Mouse (Mus musculus) forebrain, embryonic 12.5 days (tissue): ENCODE results near the gene Catsperz. TPM values are rescaled to one million over a fixed set of nuclear protein-coding genes. Genes with fewer than 3 reads are reported as not detected.

Source experiments
- ATAC-seq: fragments of 200-750 bp; cut with Nextera tagmentation; 2 replicates; pipeline ENCODE4 v1.8.0; 2017; ENCODE audit warnings: moderate TSS enrichment; ENCODE audit not compliant: low FRiP score
- H3K27ac ChIP-seq: fragments of 300-500 bp; sonication (generic); 2 replicates; pipeline ENCODE4 v1.5.1; 2016; ENCODE audit warnings: mild to moderate bottlenecking
- H3K27me3 ChIP-seq: fragments of 300-500 bp; sonication (generic); 2 replicates; pipeline ENCODE4 v1.6.1; 2016; ENCODE audit warnings: mild to moderate bottlenecking
- H3K36me3 ChIP-seq: fragments of 300-500 bp; sonication (generic); replicated peaks from 2 replicates; pipeline ENCODE4 v1.6.1; 2016; ENCODE audit warnings: mild to moderate bottlenecking
- H3K4me1 ChIP-seq: fragments of 300-500 bp; sonication (generic); 2 replicates; pipeline ENCODE4 v1.6.1; 2016
- H3K4me2 ChIP-seq: fragments of 300-500 bp; sonication (generic); 2 replicates; pipeline ENCODE4 v1.6.1; 2016; ENCODE audit warnings: mild to moderate bottlenecking, moderate library complexity
- H3K4me3 ChIP-seq: fragments of 300-500 bp; sonication (generic); replicated peaks from 2 replicates; pipeline ENCODE4 v1.5.1; 2016; ENCODE audit warnings: mild to moderate bottlenecking
- H3K9ac ChIP-seq: fragments of 300-500 bp; sonication (generic); 2 replicates; pipeline ENCODE4 v1.6.1; 2016; ENCODE audit warnings: mild to moderate bottlenecking
- H3K9me3 ChIP-seq: fragments of 300-500 bp; sonication (generic); 2 replicates; pipeline ENCODE4 v1.6.1; 2016
- WGBS: fragments of 180-500 bp; shearing (Covaris S2); methylation state at CpG from one replicate; pipeline ENCODE4 v1.1.7; 2016; 5-methylcytosine and 5-hydroxymethylcytosine counted together
- polyA plus RNA-seq: library from polyadenylated mRNA; unstranded; fragments of >200 nt; fragmentation: Nextera tagmentation; extraction: Ambion mirVana; gene quantifications from 2 replicates; pipeline ENCODE4 v1.2.1, GENCODE M21; 2016

Catsperz gene
- polyA plus RNA-seq, 1 experiment from 2014 or later = 0.27 TPM

- Histone ChIP-seq H3K27me3 (no peaks in the 10 kb centered on the region), H3K4me1 (peaks cover 11% of the 10 kb centered on the region), H3K9me3 (no peaks in the 10 kb centered on the region), H3K36me3 (peaks cover 38% of the 10 kb centered on the region), H3K27ac (no peak overlapping the region), H3K4me2 (no peak overlapping the region), H3K9ac (no peak overlapping the region), H3K4me3 (no peak overlapping the region)
- WGBS = 89% methylated on average over 7 of the region's 7 CpGs
- ATAC-seq = no peak
Measured at GRCm38 (mm10) chr19:6955424-6955823, 30.2 kb upstream of the Catsperz start.

GRCm38 (mm10) chr19:6954046-6954445, 28.9 kb upstream of the Catsperz start:
- ATAC-seq = no peak
- no peak overlapping the region for H3K9ac ChIP-seq
- H3K27me3 ChIP-seq = no peaks in the 10 kb centered on the region
- H3K27ac ChIP-seq = no peak overlapping the region
- WGBS = 54% methylated on average over 9 of the region's 9 CpGs
- H3K4me3 ChIP-seq = no peak overlapping the region
- no peaks in the 10 kb centered on the region for H3K9me3 ChIP-seq
- H3K36me3 ChIP-seq = peaks cover 26% of the 10 kb centered on the region
- H3K4me2 ChIP-seq = no peak overlapping the region
- H3K4me1 ChIP-seq = peaks cover 18% of the 10 kb centered on the region

GRCm38 (mm10) chr19:6952712-6953037, 27.5 kb upstream of the Catsperz start:
- peak overlapping the region; percentile 98 for H3K4me2 ChIP-seq
- H3K4me3 ChIP-seq = peak overlapping the region; percentile 60
- H3K27me3 ChIP-seq = no peaks in the 10 kb centered on the region
- peak overlapping the region; percentile 10; the same call in 1 of the 2 replicates for H3K27ac ChIP-seq
- no peaks in the 10 kb centered on the region for H3K9me3 ChIP-seq
- peaks cover 19% of the 10 kb centered on the region for H3K36me3 ChIP-seq
- H3K9ac ChIP-seq = peak overlapping the region; percentile 77
- 40% methylated on average over 3 of the region's 3 CpGs for WGBS
- ATAC-seq = no peak
- H3K4me1 ChIP-seq = peaks cover 18% of the 10 kb centered on the region

- Histone ChIP-seq H3K9me3 (no peaks in the 10 kb centered on the region), H3K9ac (peak overlapping the region; percentile 77), H3K4me1 (peaks cover 18% of the 10 kb centered on the region), H3K36me3 (peaks cover 20% of the 10 kb centered on the region), H3K27me3 (no peaks in the 10 kb centered on the region), H3K27ac (peak overlapping the region; percentile 98), H3K4me2 (peak overlapping the region; percentile 98), H3K4me3 (peak overlapping the region; percentile 60)
- ATAC-seq = peak; percentile 47
- WGBS = 2% methylated on average over 31 of the region's 31 CpGs
Measured at GRCm38 (mm10) chr19:6951994-6952711, 27.0 kb upstream of the Catsperz start.

- ATAC-seq = peak; percentile 82
- H3K4me3 ChIP-seq = peak overlapping the region; percentile 60
- peak overlapping the region; percentile 98 for H3K27ac ChIP-seq
- H3K27me3 ChIP-seq = no peaks in the 10 kb centered on the region
- peaks cover 22% of the 10 kb centered on the region for H3K36me3 ChIP-seq
- peak overlapping the region; percentile 77 for H3K9ac ChIP-seq
- no peaks in the 10 kb centered on the region for H3K9me3 ChIP-seq
- peaks cover 18% of the 10 kb centered on the region for H3K4me1 ChIP-seq
- WGBS = under 1% methylated on average over 35 of the region's 35 CpGs
- peak overlapping the region; percentile 98 for H3K4me2 ChIP-seq
Measured at GRCm38 (mm10) chr19:6951381-6951968, 26.3 kb upstream of the Catsperz start.

- 0% methylated on average over 28 of the region's 28 CpGs for WGBS
- Histone ChIP-seq H3K4me1 (peaks cover 18% of the 10 kb centered on the region), H3K4me3 (peak overlapping the region; percentile 60), H3K9ac (peak overlapping the region; percentile 77), H3K4me2 (peak overlapping the region; percentile 98), H3K36me3 (peaks cover 21% of the 10 kb centered on the region), H3K9me3 (no peaks in the 10 kb centered on the region), H3K27ac (peak overlapping the region; percentile 98), H3K27me3 (no peaks in the 10 kb centered on the region)
- peak; percentile 68 for ATAC-seq
Measured at GRCm38 (mm10) chr19:6950613-6951153, 25.5 kb upstream of the Catsperz start.

GRCm38 (mm10) chr19:6949951-6950350, 24.8 kb upstream of the Catsperz start:
- Histone ChIP-seq H3K27ac (peak overlapping the region; percentile 98; the same call in 1 of the 2 replicates), H3K9ac (peak overlapping the region; percentile 77), H3K4me3 (peak overlapping the region; percentile 60), H3K4me1 (peaks cover 18% of the 10 kb centered on the region), H3K36me3 (peaks cover 19% of the 10 kb centered on the region), H3K27me3 (no peaks in the 10 kb centered on the region), H3K9me3 (no peaks in the 10 kb centered on the region), H3K4me2 (peak overlapping the region; percentile 98)
- ATAC-seq = no peak
- 56% methylated on average over 5 of the region's 5 CpGs for WGBS

- Histone ChIP-seq H3K4me1 (peaks cover 18% of the 10 kb centered on the region), H3K27me3 (no peaks in the 10 kb centered on the region), H3K9me3 (no peaks in the 10 kb centered on the region), H3K4me2 (0 out of 2 replicates have a peak overlapping the region, but pooled peaks have one; percentile 98), H3K4me3 (0 out of 2 replicates have a peak overlapping the region, but pooled peaks have one; percentile 60), H3K27ac (no peak overlapping the region), H3K36me3 (0 out of 2 replicates have a peak, but pooled peaks cover 16% of the 10 kb centered on the region), H3K9ac (no peak overlapping the region)
- ATAC-seq = no peak
- WGBS = 88% methylated on average over 5 of the region's 5 CpGs
Measured at GRCm38 (mm10) chr19:6949532-6949931, 24.4 kb upstream of the Catsperz start.

- H3K36me3 ChIP-seq = 0 out of 2 replicates have a peak, but pooled peaks cover 11% of the 10 kb centered on the region
- H3K27ac ChIP-seq = no peak overlapping the region
- peaks cover 18% of the 10 kb centered on the region for H3K4me1 ChIP-seq
- H3K9me3 ChIP-seq = no peaks in the 10 kb centered on the region
- no peaks in the 10 kb centered on the region for H3K27me3 ChIP-seq
- H3K4me2 ChIP-seq = no peak overlapping the region
- H3K9ac ChIP-seq = no peak overlapping the region
- H3K4me3 ChIP-seq = no peak overlapping the region
- ATAC-seq = no peak
- WGBS = 82% methylated on average over 4 of the region's 4 CpGs
Measured at GRCm38 (mm10) chr19:6948186-6948585, 23.0 kb upstream of the Catsperz start.

GRCm38 (mm10) chr19:6947742-6948141, 22.6 kb upstream of the Catsperz start:
- Histone ChIP-seq H3K9ac (no peak overlapping the region), H3K4me1 (peaks cover 19% of the 10 kb centered on the region), H3K27me3 (no peaks in the 10 kb centered on the region), H3K4me2 (no peak overlapping the region), H3K4me3 (no peak overlapping the region), H3K36me3 (0 out of 2 replicates have a peak, but pooled peaks cover 11% of the 10 kb centered on the region), H3K27ac (no peak overlapping the region), H3K9me3 (no peaks in the 10 kb centered on the region)
- ATAC-seq = no peak
- 69% methylated on average over 4 of the region's 4 CpGs for WGBS

- 95% methylated on average over 6 of the region's 6 CpGs for WGBS
- no peak overlapping the region for H3K4me3 ChIP-seq
- no peak overlapping the region for H3K9ac ChIP-seq
- 0 out of 2 replicates have a peak, but pooled peaks cover 11% of the 10 kb centered on the region for H3K36me3 ChIP-seq
- no peaks in the 10 kb centered on the region for H3K9me3 ChIP-seq
- peaks cover 32% of the 10 kb centered on the region for H3K4me1 ChIP-seq
- H3K27ac ChIP-seq = no peak overlapping the region
- no peak for ATAC-seq
- H3K4me2 ChIP-seq = no peak overlapping the region
- no peaks in the 10 kb centered on the region for H3K27me3 ChIP-seq
Measured at GRCm38 (mm10) chr19:6943709-6944108, 18.5 kb upstream of the Catsperz start.

- H3K9ac ChIP-seq = peak overlapping the region; percentile 91
- H3K9me3 ChIP-seq = no peaks in the 10 kb centered on the region
- peak overlapping the region; percentile 95 for H3K27ac ChIP-seq
- WGBS = 24% methylated on average over 5 of the region's 5 CpGs
- H3K4me1 ChIP-seq = peaks cover 32% of the 10 kb centered on the region
- 0 out of 2 replicates have a peak, but pooled peaks cover 11% of the 10 kb centered on the region for H3K36me3 ChIP-seq
- peak; percentile 1; the same call in 1 of the 2 replicates for ATAC-seq
- H3K27me3 ChIP-seq = no peaks in the 10 kb centered on the region
- peak overlapping the region; percentile 83 for H3K4me3 ChIP-seq
- H3K4me2 ChIP-seq = peak overlapping the region; percentile 99
Measured at GRCm38 (mm10) chr19:6942764-6943163, 17.6 kb upstream of the Catsperz start.
